21 mouse cellular contexts compared by ENCODE assay signal in genomic region chr13:98009070-98009469, GRCm38 (mm10).
DNase-seq lines count a peak whose midpoint lies in the region; ATAC-seq and TF ChIP-seq lines count a peak whose summit lies in the region.
"Had no signal": no experiment of that assay in that cellular context is flagged by ENCODE, and none has a peak within 500 bp of the region (broad histone marks: within the 10 kb centered on the region; RNA-seq: fewer than 3 reads in every experiment).

No protein-coding gene starts in this region.

- H3K27ac ChIP-seq in lung, embryonic 14.5 days (ENCODE audit: low read depth) = peak overlapping the region; percentile 37; the same call in 1 of the 2 replicates
- no peak overlapping the region for H3K27ac ChIP-seq in intestine, embryonic 15.5 days
- H3K27ac ChIP-seq: heart, embryonic 10.5 days; hindbrain, embryonic 10.5 days; hindbrain, postnatal 0 days; limb, embryonic 15.5 days; liver, embryonic 14.5 days; neural tube, embryonic 15.5 days had no signal

- H3K9ac ChIP-seq in lung, embryonic 14.5 days = no peak overlapping the region
- H3K9ac ChIP-seq in intestine, embryonic 15.5 days = no peak overlapping the region
- H3K9ac ChIP-seq: limb, embryonic 15.5 days; liver, embryonic 14.5 days; neural tube, embryonic 15.5 days had no signal

- no peaks in the 10 kb centered on the region for H3K36me3 ChIP-seq in lung, embryonic 14.5 days (ENCODE audit: insufficient read depth)
- H3K36me3 ChIP-seq in intestine, embryonic 15.5 days = no peaks in the 10 kb centered on the region
- H3K36me3 ChIP-seq: heart, embryonic 10.5 days; hindbrain, embryonic 10.5 days; limb, embryonic 15.5 days; neural tube, embryonic 15.5 days had no signal

- no peaks in the 10 kb centered on the region; the same call in 1 of the 2 replicates for H3K4me1 ChIP-seq in lung, embryonic 14.5 days (ENCODE audit: insufficient read depth)
- H3K4me1 ChIP-seq in intestine, embryonic 15.5 days (replicated peaks) = no peaks in the 10 kb centered on the region
- H3K4me1 ChIP-seq: hindbrain, embryonic 10.5 days had no signal

- no peak overlapping the region for H3K4me2 ChIP-seq in lung, embryonic 14.5 days
- no peak overlapping the region for H3K4me2 ChIP-seq in intestine, embryonic 15.5 days (replicated peaks)
- H3K4me2 ChIP-seq: limb, embryonic 15.5 days; midbrain, embryonic 11.5 days; neural tube, embryonic 15.5 days had no signal

- H3K4me3 ChIP-seq in lung, embryonic 14.5 days (ENCODE audit: low read depth, low read length) = no peak overlapping the region
- no peak overlapping the region for H3K4me3 ChIP-seq in intestine, embryonic 15.5 days (replicated peaks)
- H3K4me3 ChIP-seq: heart, embryonic 10.5 days; hindbrain, embryonic 10.5 days; limb, embryonic 15.5 days; neural tube, embryonic 15.5 days had no signal

- no peak for DNase-seq in lung, embryonic 14.5 days
- no peak for DNase-seq in lung, adult 18-20 months
- DNase-seq in layer of hippocampus, adult 9-10 months (ENCODE audit: low spot score) = no peak
- DNase-seq in spleen, postnatal 4 days (ENCODE audit: low spot score in 2 of 2) = no peak
- no peak for DNase-seq in right cerebral cortex, adult 18-20 months
- DNase-seq: cerebellum, adult 2 months; cerebellum, postnatal 36 days; gastrocnemius, postnatal 25 days; left cerebral cortex, postnatal 4 days; thymus, postnatal 14 days had no signal

- H3K27me3 ChIP-seq in lung, embryonic 14.5 days (ENCODE audit: insufficient read depth, low read length) = no peaks in the 10 kb centered on the region
- H3K27me3 ChIP-seq in intestine, embryonic 15.5 days (replicated peaks) = no peaks in the 10 kb centered on the region
- H3K27me3 ChIP-seq: limb, embryonic 15.5 days; neural tube, embryonic 15.5 days had no signal

- TF ChIP-seq CTCF in lung, embryonic 14.5 days (IDR thresholded peaks at IDR 0.05; ENCODE audit: low read depth) = no peak

- no peaks in the 10 kb centered on the region for H3K9me3 ChIP-seq in lung, embryonic 14.5 days (ENCODE audit: low read depth, low read length)
- H3K9me3 ChIP-seq in intestine, embryonic 15.5 days = no peaks in the 10 kb centered on the region
- H3K9me3 ChIP-seq: heart, embryonic 10.5 days; hindbrain, embryonic 10.5 days; limb, embryonic 15.5 days; neural tube, embryonic 15.5 days had no signal

- 50% methylated on average over 4 of the region's 4 CpGs for WGBS in lung, embryonic 14.5 days
- WGBS in intestine, embryonic 15.5 days = 49% methylated on average over 4 of the region's 4 CpGs

- ATAC-seq in lung, embryonic 14.5 days (ENCODE audit: insufficient read depth) = 0 out of 2 replicates have a peak, but pooled peaks have one; percentile 22
- peak; percentile 62 for ATAC-seq in common myeloid progenitor, adult 5-6 weeks (replicated peaks; ENCODE audit: low read depth, poor library complexity, severe bottlenecking)
- ATAC-seq in intestine, embryonic 15.5 days = peak; percentile 42; the same call in 1 of the 2 replicates
- 0 out of 2 replicates have a peak, but pooled peaks have one; percentile 13 for ATAC-seq in monocyte, adult 5-6 weeks (replicated peaks; ENCODE audit: insufficient number of reproducible peaks, low FRiP score, low TSS enrichment, poor library complexity, severe bottlenecking)
- ATAC-seq: forebrain, embryonic 16.5 days; hindbrain, postnatal 0 days had no signal
